Mouse (Mus musculus): ENCODE results near the gene Gtpbp1. TPM values are rescaled to one million over a fixed set of nuclear protein-coding genes. Genes with fewer than 3 reads are reported as not detected.
"Not testable (repeated sequence)": the region's sequence is repeated elsewhere in the genome, so short reads cannot be mapped to it uniquely, and the experiment has no call there.

The Gtpbp1 gene
- polyA plus RNA-seq, 1 experiment from 2014 or later: 46.6 TPM

DNA sequence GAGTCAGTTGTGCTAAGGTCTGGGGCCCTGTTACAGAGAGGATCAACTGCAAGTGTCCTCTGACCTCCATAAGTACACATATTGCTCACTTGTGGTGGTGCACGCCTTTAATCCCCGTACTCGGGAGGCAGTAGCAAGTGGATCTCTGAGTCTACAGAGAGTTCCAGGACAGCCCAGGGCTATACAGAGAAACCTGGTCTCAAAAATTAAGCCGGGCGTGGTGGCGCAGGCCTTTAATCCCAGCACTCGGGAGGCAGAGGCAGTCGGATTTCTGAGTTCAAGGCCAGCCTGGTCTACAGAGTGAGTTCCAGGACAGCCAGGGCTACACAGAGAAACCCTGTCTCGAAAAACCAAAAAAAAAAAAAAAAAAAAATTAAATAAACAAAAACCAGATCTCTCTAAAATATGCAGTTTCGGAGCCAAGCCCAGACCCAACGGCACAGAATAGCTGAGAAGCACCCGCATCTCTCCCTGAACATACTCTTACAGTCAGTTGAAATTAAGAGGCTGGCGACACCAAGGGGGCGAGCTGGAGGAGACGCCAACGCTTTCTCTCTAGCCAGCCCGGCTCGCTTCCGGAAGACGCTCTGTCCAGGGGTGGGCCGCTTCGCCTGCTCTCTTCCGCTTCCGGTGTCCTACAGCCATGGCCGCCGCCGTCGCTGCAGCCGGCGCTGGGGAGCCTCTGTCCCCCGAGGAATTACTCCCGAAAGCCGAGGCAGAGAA, 20.2 kb upstream of the Gtpbp1 start, which contains the start of gene Tomm22:
Gene Tomm22, plus strand, starts transcription at position 613 of the 723 bp plus-strand sequence.
- Histone ChIP-seq H3K4me1 (peaks cover 7% of the 10 kb centered on the region), H3K36me3 (peaks cover 66% of the 10 kb centered on the region), H3K4me3 (peak within 1 kb of the TSS; percentile 84), H3K27me3 (ENCODE audit: low read depth, poor library complexity, severe bottlenecking) (no peaks in the 10 kb centered on the region), H3K9me3 (replicated peaks) (no peaks in the 10 kb centered on the region), H3K27ac (replicated peaks) (peak within 1 kb of the TSS; percentile 87)
- peak; percentile 90 for DNase-seq (ENCODE audit: low spot score)
- WGBS: 22% methylated on average over 33 of the region's 33 CpGs

DNA sequence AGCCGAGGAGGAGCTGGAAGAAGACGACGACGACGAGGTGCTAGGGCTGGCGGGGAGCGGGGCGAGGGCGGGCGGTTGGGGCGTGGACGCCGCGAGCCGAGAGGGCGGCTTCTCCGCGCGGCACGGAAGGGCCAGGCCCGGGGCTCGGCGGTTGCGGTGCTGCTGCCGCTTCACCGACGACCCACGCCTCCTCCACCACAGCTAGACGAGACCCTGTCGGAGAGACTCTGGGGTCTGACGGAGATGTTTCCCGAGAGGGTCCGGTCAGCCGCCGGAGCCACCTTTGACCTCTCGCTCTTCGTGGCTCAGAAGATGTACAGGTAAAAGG, 19.7 kb upstream of the Gtpbp1 start:
- Histone ChIP-seq H3K4me3 (peak overlapping the region; percentile 84), H3K36me3 (peaks cover 65% of the 10 kb centered on the region), H3K27me3 (ENCODE audit: low read depth, poor library complexity, severe bottlenecking) (no peaks in the 10 kb centered on the region), H3K27ac (replicated peaks) (peak overlapping the region; percentile 87), H3K9me3 (replicated peaks) (no peaks in the 10 kb centered on the region), H3K4me1 (peaks cover 7% of the 10 kb centered on the region)
- under 1% methylated on average over 37 of the region's 37 CpGs for WGBS
- no peak for DNase-seq (ENCODE audit: low spot score)

DNA sequence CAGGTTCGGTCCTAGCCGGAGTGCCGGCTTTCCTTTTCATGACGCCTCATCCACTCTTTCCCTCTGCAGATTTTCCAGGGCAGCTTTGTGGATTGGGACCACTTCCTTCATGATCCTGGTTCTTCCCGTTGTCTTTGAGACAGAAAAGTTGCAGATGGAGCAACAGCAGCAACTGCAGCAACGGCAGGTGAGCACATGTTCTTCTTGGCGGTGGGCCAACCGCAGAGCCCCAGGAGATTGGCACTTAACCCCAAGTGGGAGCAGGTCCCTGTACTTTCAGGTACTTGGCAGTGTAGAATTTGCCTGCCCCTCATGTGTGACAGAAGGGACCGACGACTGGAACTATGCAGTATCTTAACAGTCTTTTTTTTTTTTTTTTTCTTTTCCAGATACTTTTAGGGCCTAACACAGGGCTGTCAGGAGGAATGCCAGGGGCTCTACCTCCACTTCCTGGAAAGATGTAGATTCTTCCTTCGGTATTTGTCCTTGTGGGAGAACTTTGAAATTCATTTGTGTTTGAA, 18.8 kb upstream of the Gtpbp1 start:
- peak overlapping the region; percentile 84 for H3K4me3 ChIP-seq
- H3K36me3 ChIP-seq: peaks cover 65% of the 10 kb centered on the region
- not testable (repeated sequence) for H3K27me3 ChIP-seq (ENCODE audit: low read depth, poor library complexity, severe bottlenecking); H3K4me1 ChIP-seq; H3K27ac ChIP-seq (replicated peaks); DNase-seq (ENCODE audit: low spot score); H3K9me3 ChIP-seq (replicated peaks)
- WGBS: 88% methylated on average over 11 of the region's 11 CpGs

DNA sequence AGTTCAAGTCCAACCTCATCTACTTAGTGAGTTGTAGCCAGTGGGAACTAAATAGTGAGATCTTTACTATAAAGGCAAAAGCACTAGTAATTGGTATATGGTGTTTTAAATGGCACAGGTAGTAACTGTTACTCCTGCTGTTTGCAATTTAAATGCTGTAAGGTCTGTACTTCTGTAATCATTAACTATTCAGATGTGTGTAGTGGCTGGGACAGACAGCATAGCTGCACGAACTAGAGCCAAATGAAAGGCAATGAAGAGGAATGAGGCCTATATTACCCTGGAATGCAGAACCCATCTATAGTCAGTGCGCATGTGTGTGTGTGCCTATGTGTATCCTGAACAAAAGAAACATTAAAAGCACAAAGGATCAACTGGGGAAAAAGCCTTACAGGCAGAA, 12.7 kb upstream of the Gtpbp1 start:
- Histone ChIP-seq H3K4me3 (no peak overlapping the region), H3K9me3 (replicated peaks) (no peaks in the 10 kb centered on the region), H3K36me3 (peaks cover 57% of the 10 kb centered on the region), H3K4me1 (peaks cover 5% of the 10 kb centered on the region; the same call in 1 of the 2 replicates), H3K27me3 (ENCODE audit: low read depth, poor library complexity, severe bottlenecking) (no peaks in the 10 kb centered on the region), H3K27ac (replicated peaks) (no peak overlapping the region)
- WGBS: 88% methylated on average over 2 of the region's 2 CpGs
- no peak for DNase-seq (ENCODE audit: low spot score)

DNA sequence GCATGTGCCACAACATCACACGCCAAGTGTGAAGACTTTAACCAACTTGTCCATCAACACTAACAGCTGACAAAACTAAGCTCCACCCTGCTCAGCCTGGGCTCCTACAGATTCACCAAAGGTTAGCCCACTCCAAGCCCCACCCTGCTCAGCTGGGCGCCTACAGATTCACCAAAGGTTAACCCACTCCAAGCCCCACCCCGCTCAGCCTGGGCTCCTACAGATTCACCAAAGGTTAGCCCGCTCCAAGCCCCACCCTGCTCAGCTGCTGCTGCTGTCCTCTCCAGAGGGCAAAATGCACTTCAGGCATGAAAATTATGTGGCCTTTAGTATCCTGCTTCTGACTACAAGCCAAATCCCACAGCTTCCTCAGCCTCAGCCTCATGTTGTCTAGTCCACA, 8.7 kb upstream of the Gtpbp1 start:
- Histone ChIP-seq H3K36me3 (peaks cover 18% of the 10 kb centered on the region), H3K9me3 (replicated peaks) (no peaks in the 10 kb centered on the region), H3K27me3 (ENCODE audit: low read depth, poor library complexity, severe bottlenecking) (no peaks in the 10 kb centered on the region), H3K4me3 (no peak overlapping the region), H3K4me1 (peaks cover 45% of the 10 kb centered on the region), H3K27ac (replicated peaks) (no peak overlapping the region)
- WGBS: 95% methylated on average over 4 of the region's 4 CpGs
- DNase-seq (ENCODE audit: low spot score): no peak

DNA sequence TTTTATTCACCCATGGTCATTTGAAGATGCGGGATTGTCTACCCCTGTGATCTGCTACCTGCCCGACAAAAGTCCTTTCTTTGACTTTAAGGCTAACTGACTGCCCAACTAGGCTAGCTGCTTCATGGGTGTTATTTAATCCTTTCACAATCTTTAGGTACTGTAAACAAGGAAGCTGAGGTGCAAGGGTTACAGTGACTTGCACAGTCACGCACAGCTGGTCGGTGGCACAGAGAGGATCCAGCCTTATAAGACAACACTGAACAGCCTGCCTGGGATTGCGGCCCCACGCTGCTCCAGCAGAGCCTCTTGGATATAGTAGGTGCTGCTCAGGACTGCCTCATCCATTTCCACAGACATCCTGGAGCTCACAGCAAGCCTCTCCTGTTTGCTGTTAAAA, 7.5 kb upstream of the Gtpbp1 start:
- WGBS: 90% methylated on average over 6 of the region's 6 CpGs
- H3K4me1 ChIP-seq: peaks cover 45% of the 10 kb centered on the region
- H3K9me3 ChIP-seq (replicated peaks): no peaks in the 10 kb centered on the region
- H3K36me3 ChIP-seq: peaks cover 10% of the 10 kb centered on the region
- no peak overlapping the region for H3K27ac ChIP-seq (replicated peaks)
- no peak for DNase-seq (ENCODE audit: low spot score)
- no peaks in the 10 kb centered on the region for H3K27me3 ChIP-seq (ENCODE audit: low read depth, poor library complexity, severe bottlenecking)
- no peak overlapping the region for H3K4me3 ChIP-seq

DNA sequence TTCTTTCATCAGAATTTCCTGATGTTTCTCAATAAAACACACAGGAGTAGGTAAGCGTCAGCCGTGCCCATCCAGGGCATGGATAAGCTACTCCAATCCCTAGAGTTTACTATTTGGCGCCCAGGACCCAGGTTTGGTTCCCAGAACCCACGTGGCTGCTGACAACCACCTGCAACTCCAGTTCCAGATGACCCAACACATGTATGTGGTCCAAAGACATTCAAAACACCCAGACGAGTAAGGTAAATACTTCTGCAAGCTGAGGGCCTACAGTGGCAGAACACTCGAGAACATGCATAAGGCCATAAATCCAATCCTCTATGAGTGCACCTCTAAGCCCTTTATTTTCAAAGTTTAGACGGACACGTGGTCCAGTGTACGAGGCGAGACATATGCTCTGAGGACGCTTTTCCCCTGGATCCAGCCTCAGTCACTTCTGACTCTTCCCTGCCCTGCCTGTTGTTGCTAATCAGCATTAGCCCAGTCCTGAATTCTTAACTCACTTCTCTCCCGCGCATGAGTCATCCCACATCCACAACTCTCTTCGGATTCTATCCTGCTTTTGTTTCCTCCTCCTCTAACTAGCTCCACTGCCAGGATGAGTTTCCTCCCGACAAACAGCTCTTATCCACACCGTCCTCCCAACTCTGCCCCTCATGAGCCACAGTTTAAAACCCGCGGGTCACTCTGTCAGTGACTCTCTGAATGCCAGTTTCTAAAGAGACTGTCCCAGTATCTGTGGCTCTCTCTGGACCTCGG, 6.8 kb upstream of the Gtpbp1 start:
- WGBS: 76% methylated on average over 19 of the region's 19 CpGs
- Histone ChIP-seq H3K27me3 (ENCODE audit: low read depth, poor library complexity, severe bottlenecking) (no peaks in the 10 kb centered on the region), H3K4me3 (0 out of 2 replicates have a peak overlapping the region, but pooled peaks have one; percentile 97), H3K36me3 (peaks cover 10% of the 10 kb centered on the region), H3K27ac (replicated peaks) (no peak overlapping the region), H3K9me3 (replicated peaks) (no peaks in the 10 kb centered on the region), H3K4me1 (peaks cover 51% of the 10 kb centered on the region)
- DNase-seq (ENCODE audit: low spot score): no peak

DNA sequence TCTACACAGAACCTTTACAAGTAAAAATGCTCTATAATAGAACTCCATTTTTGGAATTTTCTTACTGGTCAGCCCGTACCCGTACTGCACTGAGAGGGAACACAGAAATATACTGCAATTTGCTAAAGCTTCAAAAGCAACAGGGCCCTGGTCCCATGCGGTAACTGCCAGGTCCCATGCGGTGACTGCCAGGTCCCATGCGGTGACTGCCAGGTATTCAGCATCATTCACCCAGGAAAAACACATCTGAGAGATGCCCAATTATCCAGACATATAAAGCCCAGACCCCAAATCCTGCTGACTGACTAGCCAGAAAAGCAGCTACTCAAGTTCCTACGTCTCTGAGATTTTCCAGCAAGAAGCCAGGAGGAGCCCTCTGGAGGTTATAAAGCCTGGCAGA, 6.0 kb upstream of the Gtpbp1 start:
- peaks cover 2% of the 10 kb centered on the region; the same call in 1 of the 2 replicates for H3K36me3 ChIP-seq
- DNase-seq (ENCODE audit: low spot score): no peak
- H3K4me3 ChIP-seq: peak overlapping the region; percentile 97
- no peaks in the 10 kb centered on the region for H3K9me3 ChIP-seq (replicated peaks)
- H3K4me1 ChIP-seq: peaks cover 58% of the 10 kb centered on the region
- WGBS: 93% methylated on average over 6 of the region's 6 CpGs
- H3K27ac ChIP-seq (replicated peaks): no peak overlapping the region
- no peaks in the 10 kb centered on the region for H3K27me3 ChIP-seq (ENCODE audit: low read depth, poor library complexity, severe bottlenecking)

DNA sequence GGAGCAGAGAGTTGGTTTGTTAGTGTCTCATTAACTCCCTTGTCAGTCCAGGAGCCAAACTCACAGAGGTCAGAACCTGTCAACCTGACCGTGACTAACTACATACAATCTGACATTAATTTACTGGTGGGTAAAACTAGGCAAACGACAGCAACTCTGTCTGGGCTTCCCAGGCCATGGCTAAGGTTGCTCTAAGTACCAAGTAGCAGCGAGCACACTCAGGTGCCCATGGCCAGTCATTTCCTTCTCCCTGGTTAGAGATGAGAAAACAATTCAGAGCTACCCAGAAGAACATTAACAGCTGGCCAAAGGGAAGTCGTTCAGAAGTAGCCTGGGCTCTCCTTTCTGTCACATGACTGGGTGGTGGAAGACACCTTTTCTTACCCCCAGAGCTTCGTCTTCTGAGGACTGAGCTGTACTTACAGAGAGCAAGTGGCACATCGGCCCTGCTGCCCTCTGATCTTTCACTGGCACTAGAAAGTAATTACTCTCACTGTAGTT, 5.5 kb upstream of the Gtpbp1 start:
- 65% methylated on average over 6 of the region's 6 CpGs for WGBS
- DNase-seq (ENCODE audit: low spot score): no peak
- Histone ChIP-seq H3K4me1 (peaks cover 64% of the 10 kb centered on the region), H3K9me3 (replicated peaks) (no peaks in the 10 kb centered on the region), H3K27ac (replicated peaks) (no peak overlapping the region), H3K4me3 (peak overlapping the region; percentile 97), H3K27me3 (ENCODE audit: low read depth, poor library complexity, severe bottlenecking) (no peaks in the 10 kb centered on the region), H3K36me3 (no peaks in the 10 kb centered on the region)

DNA sequence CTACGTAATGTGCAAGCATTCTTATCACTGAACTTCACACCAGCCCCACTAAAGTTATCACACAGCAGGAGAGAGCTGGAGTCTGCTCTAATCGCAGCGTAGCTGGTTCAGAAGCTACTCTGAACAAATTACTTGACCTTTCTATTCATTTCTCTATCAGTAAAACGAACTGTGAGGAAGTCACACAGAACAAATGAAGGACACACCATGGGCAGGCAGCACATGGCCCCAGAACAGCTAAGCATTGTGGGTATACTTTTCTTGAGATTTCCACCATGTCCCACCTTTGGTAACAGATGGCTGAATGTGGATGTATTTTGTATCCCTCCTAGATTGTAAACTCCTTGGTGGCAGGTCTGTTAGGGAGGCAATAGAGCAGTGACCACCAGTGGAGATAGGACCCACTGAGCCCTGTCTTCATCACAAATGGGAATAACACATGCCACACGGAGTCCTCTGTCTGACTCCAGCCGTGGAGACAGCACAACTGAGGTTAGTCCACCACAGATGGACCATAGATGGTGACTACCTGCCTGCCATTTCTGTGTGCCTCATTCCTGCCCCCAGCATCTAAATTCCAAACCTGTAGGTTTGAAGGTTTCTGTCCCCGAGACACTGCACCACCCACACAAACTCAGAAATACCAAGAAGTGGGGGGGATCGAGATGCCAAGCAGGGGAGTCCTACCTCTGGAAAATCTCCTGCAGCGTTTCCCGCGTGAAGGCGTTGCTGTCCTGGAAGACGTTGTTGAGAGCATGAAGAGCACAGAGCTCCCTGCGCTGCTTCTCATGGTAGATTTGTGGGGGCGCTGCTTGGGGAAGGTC, 4.4 kb upstream of the Gtpbp1 start:
- Histone ChIP-seq H3K27me3 (ENCODE audit: low read depth, poor library complexity, severe bottlenecking) (no peaks in the 10 kb centered on the region), H3K4me3 (peak overlapping the region; percentile 97), H3K9me3 (replicated peaks) (no peaks in the 10 kb centered on the region), H3K4me1 (peaks cover 65% of the 10 kb centered on the region), H3K27ac (replicated peaks) (peak overlapping the region; percentile 94), H3K36me3 (no peaks in the 10 kb centered on the region)
- peak; percentile 16 for DNase-seq (ENCODE audit: low spot score)
- 27% methylated on average over 15 of the region's 15 CpGs for WGBS

DNA sequence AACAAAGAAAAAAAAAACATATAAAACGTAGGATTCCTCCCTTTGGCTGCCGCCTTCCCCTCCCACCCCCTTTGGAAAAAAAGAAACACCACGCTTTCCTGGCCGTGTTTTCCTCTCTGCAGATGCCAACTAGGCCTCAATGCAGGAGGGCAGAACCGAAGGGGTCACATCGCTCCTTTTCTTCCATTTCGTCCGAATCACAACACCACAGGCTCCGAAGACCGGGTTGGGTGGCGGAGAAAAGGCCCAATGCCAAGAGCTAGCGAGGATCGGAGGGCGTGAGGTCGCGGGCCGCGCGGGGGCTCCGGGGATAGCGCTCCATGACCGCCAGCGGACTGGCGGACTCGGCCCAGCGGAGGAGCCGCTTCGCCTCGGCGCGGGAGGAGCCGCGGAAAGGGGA, 3.5 kb upstream of the Gtpbp1 start:
- peaks cover 72% of the 10 kb centered on the region for H3K4me1 ChIP-seq
- under 1% methylated on average over 32 of the region's 33 CpGs for WGBS
- no peak for DNase-seq (ENCODE audit: low spot score)
- peak overlapping the region; percentile 94 for H3K27ac ChIP-seq (replicated peaks)
- no peaks in the 10 kb centered on the region for H3K36me3 ChIP-seq
- H3K27me3 ChIP-seq (ENCODE audit: low read depth, poor library complexity, severe bottlenecking): no peaks in the 10 kb centered on the region
- peak overlapping the region; percentile 97 for H3K4me3 ChIP-seq
- H3K9me3 ChIP-seq (replicated peaks): no peaks in the 10 kb centered on the region

DNA sequence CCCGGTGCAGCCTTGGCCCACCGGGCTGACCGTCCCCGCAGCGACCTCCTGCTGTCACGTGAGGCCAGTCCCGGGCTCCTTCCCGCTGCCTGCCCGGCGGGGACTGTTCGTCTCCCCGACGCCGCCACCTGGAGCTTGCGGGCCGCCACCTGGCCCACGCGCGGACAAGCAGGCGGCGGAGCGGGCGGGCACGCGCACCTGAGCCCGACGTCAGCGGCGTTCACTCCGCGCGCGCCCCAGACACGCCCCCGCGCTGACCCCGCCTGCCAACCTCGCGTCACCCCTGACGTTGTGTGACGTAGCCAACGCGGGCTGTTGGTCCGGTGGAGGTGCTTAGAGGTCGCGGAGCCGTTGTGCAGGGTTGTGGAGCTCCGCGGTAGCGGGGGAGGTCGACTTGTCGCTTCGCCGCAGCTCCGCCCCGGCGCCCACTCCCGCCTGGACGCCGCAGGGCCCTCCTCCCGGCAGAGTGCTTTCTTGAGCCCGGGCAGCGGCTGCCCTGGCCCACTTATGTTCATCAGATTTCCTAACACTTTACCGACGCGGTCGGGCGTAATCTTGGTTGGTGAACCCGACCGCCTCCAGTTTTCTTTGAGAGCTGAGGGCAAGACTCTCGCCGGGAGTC, 2.9 kb upstream of the Gtpbp1 start, which contains the start of gene Josd1:
Gene Josd1, minus strand, starts transcription at position 274 of the 622 bp plus-strand sequence.
- H3K27ac ChIP-seq (replicated peaks): peak within 1 kb of the TSS; percentile 94
- H3K4me3 ChIP-seq: peak within 1 kb of the TSS; percentile 97
- no peaks in the 10 kb centered on the region for H3K27me3 ChIP-seq (ENCODE audit: low read depth, poor library complexity, severe bottlenecking)
- H3K4me1 ChIP-seq: peaks cover 75% of the 10 kb centered on the region
- H3K36me3 ChIP-seq: no peaks in the 10 kb centered on the region
- under 1% methylated on average over 72 of the region's 72 CpGs for WGBS
- peak; percentile 96 for DNase-seq (ENCODE audit: low spot score)
- no peaks in the 10 kb centered on the region for H3K9me3 ChIP-seq (replicated peaks)

Measured in midbrain, embryonic 10.5 days (tissue).